10 mouse cellular contexts compared by ENCODE assay signal in genomic region chr2:149830536-149831458, GRCm38 (mm10). TPM values are rescaled to one million over a fixed set of nuclear protein-coding genes. Genes with fewer than 3 reads are reported as not detected.
DNase-seq lines count a peak whose midpoint lies in the region; ATAC-seq and TF ChIP-seq lines count a peak whose summit lies in the region.
"Had no signal": no experiment of that assay in that cellular context is flagged by ENCODE, and none has a peak within 500 bp of the region (broad histone marks: within the 10 kb centered on the region; RNA-seq: fewer than 3 reads in every experiment).

Gene C530025M09Rik (minus strand): TSS chr2:149831213.

- no peaks in the 10 kb centered on the region for H3K4me1 ChIP-seq in heart, adult 2 months (ENCODE audit: control insufficient read depth, insufficient read depth, low read length)
- H3K4me1 ChIP-seq in forebrain, embryonic 15.5 days = peaks cover 26% of the 10 kb centered on the region
- H3K4me1 ChIP-seq in hindbrain, embryonic 16.5 days (ENCODE audit: control insufficient read depth, insufficient read depth, low read depth, low read length) = peaks cover 8% of the 10 kb centered on the region
- peaks cover 17% of the 10 kb centered on the region for H3K4me1 ChIP-seq in limb, embryonic 13.5 days
- peaks cover 30% of the 10 kb centered on the region for H3K4me1 ChIP-seq in neural tube, embryonic 15.5 days

- intact Hi-C loops in heart, adult 2 months (cut with DNase I) = no loop called here

- H3K79me2 ChIP-seq in heart, adult 2 months (replicated peaks; ENCODE audit: control insufficient read depth, insufficient read depth, low read length) = no peaks in the 10 kb centered on the region

- WGBS in heart, adult 2 months = under 1% methylated on average over 82 of the region's 82 CpGs
- under 1% methylated on average over 74 of the region's 82 CpGs for WGBS in forebrain, embryonic 15.5 days
- WGBS in hindbrain, embryonic 16.5 days = under 1% methylated on average over 77 of the region's 82 CpGs
- WGBS in limb, embryonic 13.5 days = under 1% methylated on average over 77 of the region's 82 CpGs
- WGBS in neural tube, embryonic 15.5 days = under 1% methylated on average over 77 of the region's 82 CpGs

- peak; percentile 90 for ATAC-seq in forebrain, embryonic 15.5 days (replicated peaks)
- ATAC-seq in hindbrain, embryonic 16.5 days = peak; percentile 89
- ATAC-seq in limb, embryonic 13.5 days (ENCODE audit: low FRiP score, low read depth) = peak; percentile 83
- peak; percentile 86 for ATAC-seq in neural tube, embryonic 15.5 days (ENCODE audit: low FRiP score)

- peaks cover 9% of the 10 kb centered on the region; the same call in 1 of the 2 replicates for H3K27me3 ChIP-seq in heart, adult 2 months (ENCODE audit: control insufficient read depth, insufficient read depth, low read length)
- H3K27me3 ChIP-seq in forebrain, embryonic 15.5 days = peaks cover 11% of the 10 kb centered on the region; the same call in 1 of the 2 replicates
- no peaks in the 10 kb centered on the region; the same call in 1 of the 2 replicates for H3K27me3 ChIP-seq in hindbrain, embryonic 16.5 days (replicated peaks; ENCODE audit: control insufficient read depth, insufficient read depth, low read length)
- peaks cover 52% of the 10 kb centered on the region for H3K27me3 ChIP-seq in limb, embryonic 13.5 days
- peaks cover 6% of the 10 kb centered on the region for H3K27me3 ChIP-seq in neural tube, embryonic 15.5 days (replicated peaks)

- no peak within 1 kb of the TSS for H3K9ac ChIP-seq in heart, adult 2 months (ENCODE audit: low read depth, low read length)
- H3K9ac ChIP-seq in forebrain, embryonic 15.5 days (replicated peaks) = peak within 1 kb of the TSS; percentile 65
- peak within 1 kb of the TSS; percentile 78 for H3K9ac ChIP-seq in hindbrain, embryonic 16.5 days (ENCODE audit: low read depth, low read length)
- H3K9ac ChIP-seq in limb, embryonic 13.5 days = peak within 1 kb of the TSS; percentile 68
- H3K9ac ChIP-seq in neural tube, embryonic 15.5 days (replicated peaks) = peak within 1 kb of the TSS; percentile 67

- peak within 1 kb of the TSS; percentile 14; the same call in 1 of the 2 replicates for H3K4me3 ChIP-seq in heart, adult 2 months
- H3K4me3 ChIP-seq in forebrain, embryonic 15.5 days = peak within 1 kb of the TSS; percentile 63
- H3K4me3 ChIP-seq in hindbrain, embryonic 16.5 days (ENCODE audit: low read length) = peak within 1 kb of the TSS; percentile 74
- H3K4me3 ChIP-seq in limb, embryonic 13.5 days = peak within 1 kb of the TSS; percentile 65
- H3K4me3 ChIP-seq in neural tube, embryonic 15.5 days (replicated peaks) = peak within 1 kb of the TSS; percentile 66

- no peak for TF ChIP-seq CTCF in heart, adult 2 months (IDR thresholded peaks at IDR 0.05)

- no peak for TF ChIP-seq POLR2A in heart, adult 2 months (IDR thresholded peaks at IDR 0.05; ENCODE audit: insufficient read depth, low read depth, low read length)

- peak within 1 kb of the TSS; percentile 96 for H3K4me2 ChIP-seq in forebrain, embryonic 15.5 days (replicated peaks)
- peak within 1 kb of the TSS; percentile 95 for H3K4me2 ChIP-seq in hindbrain, embryonic 16.5 days (ENCODE audit: low read length)
- peak within 1 kb of the TSS; percentile 89 for H3K4me2 ChIP-seq in limb, embryonic 13.5 days (replicated peaks)
- H3K4me2 ChIP-seq in neural tube, embryonic 15.5 days = peak within 1 kb of the TSS; percentile 92

- no peak for TF ChIP-seq EP300 in heart, adult 2 months (IDR thresholded peaks at IDR 0.05; ENCODE audit: insufficient read depth, low read depth, low read length)

- H3K27ac ChIP-seq in heart, adult 2 months = no peak within 1 kb of the TSS
- peak within 1 kb of the TSS; percentile 35; the same call in 1 of the 2 replicates for H3K27ac ChIP-seq in forebrain, embryonic 15.5 days (replicated peaks)
- peak within 1 kb of the TSS; percentile 41 for H3K27ac ChIP-seq in hindbrain, embryonic 16.5 days (ENCODE audit: low read depth, low read length)
- no peak within 1 kb of the TSS for H3K27ac ChIP-seq in limb, embryonic 13.5 days
- peak within 1 kb of the TSS; percentile 82 for H3K27ac ChIP-seq in neural tube, embryonic 15.5 days (replicated peaks)

- no peaks in the 10 kb centered on the region for H3K9me3 ChIP-seq in forebrain, embryonic 15.5 days
- no peaks in the 10 kb centered on the region for H3K9me3 ChIP-seq in hindbrain, embryonic 16.5 days (ENCODE audit: control insufficient read depth, low read length)
- no peaks in the 10 kb centered on the region for H3K9me3 ChIP-seq in limb, embryonic 13.5 days
- H3K9me3 ChIP-seq in neural tube, embryonic 15.5 days (replicated peaks) = no peaks in the 10 kb centered on the region

- H3K36me3 ChIP-seq in heart, adult 2 months (ENCODE audit: control insufficient read depth, insufficient read depth, low read length) = no peaks in the 10 kb centered on the region
- H3K36me3 ChIP-seq in forebrain, embryonic 15.5 days = no peaks in the 10 kb centered on the region
- no peaks in the 10 kb centered on the region for H3K36me3 ChIP-seq in hindbrain, embryonic 16.5 days (ENCODE audit: control insufficient read depth, insufficient read depth, low read length)
- no peaks in the 10 kb centered on the region for H3K36me3 ChIP-seq in limb, embryonic 13.5 days
- no peaks in the 10 kb centered on the region for H3K36me3 ChIP-seq in neural tube, embryonic 15.5 days

- peak; percentile 6 to 22 for DNase-seq in heart, adult 2 months
- DNase-seq in heart, adult 9 months (ENCODE audit: low spot score in 2 of 2) = no peak
- DNase-seq in cerebellum, adult 18-20 months = peak; percentile 72 to 81
- DNase-seq in natural killer cell, adult 2 months (ENCODE audit: low spot score in 2 of 2) = no peak

RNA-seq across cellular contexts. Expression of gene C530025M09Rik, which starts in this region (rescaled TPM):
- not detected for total RNA-seq in heart, adult 2 months (2021)
- not detected in 2 replicates for polyA plus RNA-seq in heart, adult 2 months (2012; rRNA removed)
- polyA plus RNA-seq in forebrain, embryonic 15.5 days (2015; fragmentation: Nextera tagmentation; extraction: Ambion mirVana) = 0.49 and 1.3 TPM in 2 replicates
- 2.4 and 2.6 TPM in 2 replicates for polyA plus RNA-seq in hindbrain, embryonic 16.5 days (2015; fragmentation: Nextera tagmentation; extraction: Ambion mirVana)
- polyA plus RNA-seq in limb, embryonic 13.5 days (2015; fragmentation: Nextera tagmentation; extraction: Ambion mirVana) = 0.41 and 0.45 TPM in 2 replicates
- 3.8 and 4.7 TPM in 2 replicates for polyA plus RNA-seq in neural tube, embryonic 15.5 days (2015; fragmentation: Nextera tagmentation; extraction: Ambion mirVana)
- total RNA-seq: hematopoietic stem cell, adult 5-6 weeks had no signal
- polyA plus RNA-seq: C2C12 had no signal

Comparison
In these comparisons a context has a peak if more than half of its experiments do, and no peak if none do; other contexts are left out.
1. Peak in DNase-seq and H3K4me3 ChIP-seq in heart, adult 2 months; RNA of the gene not detected or under 1 TPM.
2. Peak in ATAC-seq, H3K4me3 ChIP-seq, H3K9ac ChIP-seq and H3K4me2 ChIP-seq in limb, embryonic 13.5 days; RNA of the gene not detected or under 1 TPM.
3. DNase-seq: peak in cerebellum, adult 18-20 months (2 of 2); none in heart, adult 9 months (0 of 2) and natural killer cell, adult 2 months (0 of 2).
4. H3K27ac ChIP-seq: peak in forebrain, embryonic 15.5 days (single experiment), hindbrain, embryonic 16.5 days (single experiment) and neural tube, embryonic 15.5 days (single experiment); none in heart, adult 2 months (single experiment) and limb, embryonic 13.5 days (single experiment).
5. H3K4me3 ChIP-seq: peak in every context shown above with its lines; median percentile 74 in hindbrain, embryonic 16.5 days; 66 in neural tube, embryonic 15.5 days; 65 in limb, embryonic 13.5 days; 63 in forebrain, embryonic 15.5 days; 14 in heart, adult 2 months.
6. Peak in every context shown above with its lines, with median percentiles within 50 percentile points of each other: ATAC-seq and H3K4me2 ChIP-seq.